Mouse (Mus musculus) thymus, adult 2 months (tissue): ENCODE measurements around the gene Ddah1.

ENCODE experiments used
- CTCF ChIP-seq: fragments of 200-500 bp; IDR thresholded peaks from 2 replicates; pipeline ENCODE4 v1.5.1; 2012; ENCODE audit warnings: mild to moderate bottlenecking, control low read depth, low read length, moderate library complexity, borderline replicate concordance; ENCODE audit not compliant: control insufficient read depth, poor library complexity, insufficient read depth; ENCODE audit errors: extremely low read depth
- POLR2A ChIP-seq: fragments of 200-500 bp; IDR thresholded peaks from 2 replicates; pipeline ENCODE4 v1.6.1; 2012; ENCODE audit warnings: mild to moderate bottlenecking, low read length, control low read depth, moderate library complexity; ENCODE audit not compliant: control insufficient read depth, poor library complexity, insufficient read depth; ENCODE audit errors: extremely low read depth

GRCm38 (mm10) chr3:145838281-145838680 lies 79.8 kb downstream of the Ddah1 start:
- TF ChIP-seq POLR2A: no peak
- no peak for TF ChIP-seq CTCF
